Mouse (Mus musculus): ENCODE results near the gene Hmcn2. TPM values are rescaled to one million over a fixed set of nuclear protein-coding genes. Genes with fewer than 3 reads are reported as not detected.
A peak's percentile ranks its signal among the peaks of the same experiment; 100 is the strongest.

Gene Hmcn2
- total and polyA plus RNA-seq, 3 experiments: 1.0 to 5.7 (median 2.1) TPM

DNA sequence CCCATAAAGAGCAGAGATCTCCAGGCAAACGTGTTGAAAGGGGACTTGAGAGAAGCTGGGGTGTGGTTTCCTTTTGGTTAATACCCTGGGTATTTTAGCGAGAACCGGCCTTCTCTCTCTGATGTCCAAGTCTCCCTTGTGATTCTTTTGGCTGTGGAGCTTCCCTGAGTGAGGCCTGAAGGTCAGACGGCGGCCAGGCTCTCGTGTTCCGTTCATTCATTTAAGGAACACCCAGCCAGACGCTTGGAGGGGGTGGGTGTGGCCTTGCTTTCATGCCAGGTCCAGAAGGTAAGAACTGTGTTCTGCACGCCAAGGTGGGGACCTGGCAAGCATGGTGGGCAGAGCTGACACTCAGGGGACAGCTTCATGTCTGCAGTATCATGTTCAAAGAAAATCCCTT, 10.0 kb upstream of the Hmcn2 start:
- TF ChIP-seq ZC3H11A (IDR thresholded peaks at IDR 0.05; ENCODE audit: low read depth, low read length) (no peak), JUND (conservative IDR thresholded peaks at IDR 0.05; ENCODE audit: low read depth, low read length) (no peak), POLR2A (IDR thresholded peaks at IDR 0.05; ENCODE audit: low read depth, low read length) (no peak), PAX5 (IDR thresholded peaks at IDR 0.05; ENCODE audit: low read length) (no peak), JUN (IDR thresholded peaks at IDR 0.05; ENCODE audit: insufficient read depth, low read depth, low read length) (no peak), MXI1 (IDR thresholded peaks at IDR 0.05; ENCODE audit: low read depth, low read length) (no peak), EP300 (IDR thresholded peaks at IDR 0.05; ENCODE audit: low read length) (no peak), MYC (IDR thresholded peaks at IDR 0.05; ENCODE audit: low read depth, low read length) (no peak), HCFC1 (IDR thresholded peaks at IDR 0.05; ENCODE audit: low read depth, low read length) (no peak), SMC3 (IDR thresholded peaks at IDR 0.05; ENCODE audit: low read depth, low read length) (no peak), SIN3A (IDR thresholded peaks at IDR 0.05; ENCODE audit: low read length) (no peak), CTCF (conservative IDR thresholded peaks at IDR 0.05 in 1 of 2, IDR thresholded peaks at IDR 0.05 in 1 of 2; ENCODE audit: low read depth in 2 of 2, low read length in 2 of 2) (no peak), CHD2 (IDR thresholded peaks at IDR 0.05; ENCODE audit: low read length) (no peak), MAX (IDR thresholded peaks at IDR 0.05; ENCODE audit: low read length) (no peak)
- Histone ChIP-seq H3K9ac (ENCODE audit: insufficient read depth, low read depth) (no peak overlapping the region), H3K79me2 (replicated peaks; ENCODE audit: control insufficient read depth, extremely low read depth, insufficient read depth, poor library complexity, severe bottlenecking) (no peaks in the 10 kb centered on the region), H3K4me2 (ENCODE audit: insufficient read depth, low read depth, poor library complexity, severe bottlenecking) (no peak overlapping the region), H3K4me3 (replicated peaks in 1 of 3; ENCODE audit: low read depth in 2 of 3, low read length in 2 of 3, poor library complexity in 1 of 3) (no peak overlapping the region), H3K27me3 (replicated peaks) (peaks cover 83% of the 10 kb centered on the region), H3K27ac (ENCODE audit: insufficient read depth, low read depth) (no peak overlapping the region), H3K36me3 (replicated peaks in 1 of 2; ENCODE audit: control insufficient read depth in 1 of 2, insufficient read depth in 1 of 2, low read length in 1 of 2) (no peaks in the 10 kb centered on the region), H3K4me1 (ENCODE audit: control insufficient read depth in 1 of 2, insufficient read depth in 2 of 2) (no peaks in the 10 kb centered on the region), H3K9me3 (replicated peaks; ENCODE audit: low read length) (peaks cover 5% of the 10 kb centered on the region)
- no peak for DNase-seq (ENCODE audit: extremely low read depth)
- dilution Hi-C loops (cut with MboI; ENCODE audit: extremely low pct_ligation_motif_present, extremely low pct_unique_long_range_greater_than_20kb, low sequenced_read_pairs): no loop called here
- in situ Hi-C loops (cut with MboI; ENCODE audit: low pct_ligation_motif_present, low pct_unique_long_range_greater_than_20kb, low sequenced_read_pairs): no loop called here

DNA sequence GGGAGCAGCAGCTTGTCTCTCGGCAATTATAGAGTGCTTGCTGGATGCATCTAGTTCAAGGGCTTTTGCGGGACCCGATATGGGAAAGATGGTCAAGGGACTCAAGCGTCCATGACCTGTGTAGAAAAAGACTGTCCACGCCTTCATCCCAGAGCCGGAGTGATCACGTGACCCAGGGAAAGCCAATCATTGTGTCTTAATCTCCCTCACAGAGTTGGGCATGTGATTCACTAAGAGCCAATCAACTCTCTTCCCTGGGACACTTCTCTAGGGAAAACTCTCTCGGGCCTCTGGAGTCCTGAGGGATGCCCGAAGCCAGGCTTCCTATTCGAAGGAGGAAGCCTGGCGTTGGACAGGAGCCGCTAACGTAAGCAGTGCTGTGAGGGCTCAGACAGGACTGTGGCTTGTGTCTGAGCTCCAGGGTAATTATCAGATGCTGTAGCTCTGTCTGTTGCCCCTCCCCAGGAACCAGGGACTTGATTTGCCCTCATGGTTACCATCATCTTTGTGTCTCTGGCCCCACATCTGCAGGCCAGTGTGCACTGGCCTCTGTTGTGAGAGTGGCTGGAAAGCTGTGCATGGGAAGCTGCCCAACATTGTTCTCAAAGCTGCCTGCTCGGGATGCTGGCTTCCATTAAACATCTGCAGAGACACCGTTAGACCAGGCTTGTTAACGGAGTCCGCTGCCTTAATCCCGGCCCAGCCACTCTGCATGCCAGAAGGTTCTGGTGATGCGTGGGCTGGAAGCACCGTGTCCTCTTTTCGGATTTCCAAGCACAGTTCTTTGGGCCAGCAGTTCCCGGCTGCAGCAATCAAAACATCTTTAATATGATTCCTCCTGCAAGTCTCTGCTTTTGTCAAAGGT, 9.2 kb upstream of the Hmcn2 start:
- no peak overlapping the region for H3K4me2 ChIP-seq (ENCODE audit: insufficient read depth, low read depth, poor library complexity, severe bottlenecking)
- no peak for DNase-seq (ENCODE audit: extremely low read depth)
- H3K36me3 ChIP-seq (replicated peaks in 1 of 2; ENCODE audit: control insufficient read depth in 1 of 2, insufficient read depth in 1 of 2, low read length in 1 of 2): no peaks in the 10 kb centered on the region
- in situ Hi-C loops (cut with MboI; ENCODE audit: low pct_ligation_motif_present, low pct_unique_long_range_greater_than_20kb, low sequenced_read_pairs): no loop called here
- no peak overlapping the region for H3K9ac ChIP-seq (ENCODE audit: insufficient read depth, low read depth)
- no peaks in the 10 kb centered on the region for H3K79me2 ChIP-seq (replicated peaks; ENCODE audit: control insufficient read depth, extremely low read depth, insufficient read depth, poor library complexity, severe bottlenecking)
- TF ChIP-seq USF1 (IDR thresholded peaks at IDR 0.05; ENCODE audit: low read depth, low read length): peak; percentile 18
- no peak for TF ChIP-seq BHLHE40 (IDR thresholded peaks at IDR 0.05; ENCODE audit: low read depth, low read length)
- dilution Hi-C loops (cut with MboI; ENCODE audit: extremely low pct_ligation_motif_present, extremely low pct_unique_long_range_greater_than_20kb, low sequenced_read_pairs): no loop called here
- H3K9me3 ChIP-seq (replicated peaks; ENCODE audit: low read length): peaks cover 5% of the 10 kb centered on the region
- H3K27me3 ChIP-seq (replicated peaks): peaks cover 85% of the 10 kb centered on the region
- H3K4me1 ChIP-seq (ENCODE audit: control insufficient read depth in 1 of 2, insufficient read depth in 2 of 2): no peaks in the 10 kb centered on the region
- no peak overlapping the region for H3K27ac ChIP-seq (ENCODE audit: insufficient read depth, low read depth)
- no peak overlapping the region for H3K4me3 ChIP-seq (replicated peaks in 1 of 3; ENCODE audit: low read depth in 2 of 3, low read length in 2 of 3, poor library complexity in 1 of 3)
